Mouse (Mus musculus): Measurements from ENCODE around the gene Cops2. TPM values are rescaled to one million over a fixed set of nuclear protein-coding genes. Genes with fewer than 3 reads are reported as not detected.

Gene Cops2
- 82.2 and 114 TPM in 2 replicates for total RNA-seq (2012; rRNA removed)

DNA sequence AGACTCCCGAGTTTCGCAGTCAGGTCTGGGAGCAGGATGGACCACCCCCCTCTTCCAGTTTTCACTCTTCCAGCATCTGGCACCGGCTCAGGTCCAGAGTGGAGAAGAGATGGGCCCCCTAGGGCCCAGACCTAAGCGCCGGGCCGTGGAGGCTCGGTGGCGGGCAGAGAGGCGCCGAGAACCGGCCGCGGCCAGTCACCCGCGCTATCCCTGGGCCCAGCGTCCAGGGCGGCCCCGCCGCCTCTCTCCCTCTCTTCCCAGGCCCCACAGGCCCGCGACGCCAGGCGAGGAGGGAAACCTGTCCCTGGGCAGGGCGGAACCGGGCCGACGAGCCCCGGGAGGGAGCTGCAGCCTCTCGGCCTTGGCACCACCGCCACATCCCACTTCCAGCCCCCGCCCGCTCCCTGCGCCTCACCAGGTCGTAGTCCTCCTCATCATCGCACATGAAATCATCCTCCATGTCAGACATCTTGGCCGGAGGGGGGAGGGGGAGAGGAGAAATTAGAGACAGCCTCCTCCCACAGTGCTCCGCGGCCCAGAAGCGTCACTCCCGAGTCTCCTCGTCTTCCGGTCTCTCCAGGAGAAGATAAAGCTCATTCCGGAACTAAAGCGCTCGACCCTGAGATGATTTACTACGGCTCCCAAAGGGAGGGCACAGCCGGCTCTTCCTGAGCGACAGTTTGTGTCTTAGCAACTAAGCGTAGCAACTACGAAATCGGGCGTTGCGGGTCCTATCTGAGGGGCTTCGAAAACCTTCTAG, at the start of gene Cops2, which contains the start of gene Galk2:
Cops2 (minus strand) TSS at position 619 of the 760 bp plus-strand sequence.
Galk2 (plus strand) TSS at position 589 of the 760 bp plus-strand sequence.
- TF ChIP-seq HCFC1 (IDR thresholded peaks at IDR 0.05; ENCODE audit: borderline replicate concordance, insufficient read depth, low read length) (peak; percentile 93), MAFK (IDR thresholded peaks at IDR 0.05; ENCODE audit: insufficient read depth, low read depth, low read length) (no peak), ZC3H11A (IDR thresholded peaks at IDR 0.05; ENCODE audit: borderline replicate concordance, low read depth, low read length) (no peak), ZNF384 (IDR thresholded peaks at IDR 0.05; ENCODE audit: low read depth, low read length) (no peak), CHD2 (IDR thresholded peaks at IDR 0.05; ENCODE audit: low read depth, low read length) (peak; percentile 69; the same call in 1 of the 2 replicates)
- Histone ChIP-seq H3K36me3 (ENCODE audit: control insufficient read depth, insufficient read depth, low read length, poor library complexity, severe bottlenecking) (no peaks in the 10 kb centered on the region), H3K4me1 (ENCODE audit: control insufficient read depth in 2 of 2, insufficient read depth in 2 of 2, low read length in 2 of 2, poor library complexity in 1 of 2) (no peaks in the 10 kb centered on the region), H3K9me3 (ENCODE audit: control insufficient read depth, insufficient read depth, low read depth, low read length) (no peaks in the 10 kb centered on the region), H3K4me3 (ENCODE audit: insufficient read depth in 1 of 2, low read depth in 1 of 2, low read length in 2 of 2, poor library complexity in 1 of 2, severe bottlenecking in 1 of 2) (peak within 1 kb of the TSS; percentile 84 to 91), H3K9ac (ENCODE audit: insufficient read depth, low read depth, low read length, poor library complexity, severe bottlenecking) (peak within 1 kb of the TSS; percentile 91), H3K27ac (ENCODE audit: insufficient read depth, low read depth, low read length, poor library complexity, severe bottlenecking) (peak within 1 kb of the TSS; percentile 40; the same call in 1 of the 2 replicates)
- peak; percentile 97 for DNase-seq (ENCODE audit: low read depth, low spot score)
- in situ Hi-C loops (cut with MboI; ENCODE audit: low sequenced_read_pairs in 2 of 2, unreplicated experiment in 2 of 2) = no loop called here

DNA sequence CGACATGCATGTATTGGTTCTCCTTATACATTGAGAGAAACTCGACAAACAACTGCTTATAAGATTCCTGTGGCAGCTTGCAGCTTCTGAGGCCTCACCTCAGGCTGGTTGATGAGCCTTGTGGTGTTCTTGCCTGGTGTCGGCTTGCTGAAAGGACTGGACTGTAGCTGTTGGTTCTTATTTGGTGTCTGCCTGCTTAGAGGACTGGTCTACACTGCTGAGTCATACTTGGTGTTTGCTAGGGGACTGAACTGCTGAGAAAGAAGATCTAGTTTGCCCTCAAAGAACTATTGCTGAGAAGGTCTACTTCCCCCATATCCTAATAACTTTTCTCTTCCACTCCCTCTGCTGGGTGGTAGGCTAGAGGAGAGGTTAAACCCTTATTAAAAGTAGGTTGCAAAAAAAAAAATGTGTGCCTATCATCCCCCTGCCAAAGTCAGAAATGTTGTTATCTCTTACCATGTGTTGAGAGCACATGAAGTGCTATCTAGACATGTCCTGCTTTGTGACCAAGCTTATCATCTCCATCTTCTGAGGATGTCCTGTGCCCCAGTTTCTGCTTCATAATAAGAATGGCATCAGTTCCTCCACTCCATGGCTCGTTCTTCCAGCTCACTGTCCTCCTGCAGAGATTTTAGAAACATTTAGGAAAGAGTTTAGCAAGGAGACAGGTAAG, 48.8 kb upstream of the Cops2 start:
- Histone ChIP-seq H3K36me3 (ENCODE audit: control insufficient read depth, insufficient read depth, low read length, poor library complexity, severe bottlenecking) (no peaks in the 10 kb centered on the region), H3K27ac (ENCODE audit: insufficient read depth, low read depth, low read length, poor library complexity, severe bottlenecking) (no peak overlapping the region), H3K4me3 (ENCODE audit: insufficient read depth in 1 of 2, low read depth in 1 of 2, low read length in 2 of 2, poor library complexity in 1 of 2, severe bottlenecking in 1 of 2) (no peak overlapping the region), H3K4me1 (ENCODE audit: control insufficient read depth in 2 of 2, insufficient read depth in 2 of 2, low read length in 2 of 2, poor library complexity in 1 of 2) (no peaks in the 10 kb centered on the region), H3K9me3 (ENCODE audit: control insufficient read depth, insufficient read depth, low read depth, low read length) (no peaks in the 10 kb centered on the region), H3K9ac (ENCODE audit: insufficient read depth, low read depth, low read length, poor library complexity, severe bottlenecking) (no peak overlapping the region)
- DNase-seq (ENCODE audit: low read depth, low spot score) = no peak
- TF ChIP-seq MAFK (IDR thresholded peaks at IDR 0.05; ENCODE audit: insufficient read depth, low read depth, low read length) (no peak), CHD2 (IDR thresholded peaks at IDR 0.05; ENCODE audit: low read depth, low read length) (no peak), ZC3H11A (IDR thresholded peaks at IDR 0.05; ENCODE audit: borderline replicate concordance, low read depth, low read length) (no peak), ZNF384 (IDR thresholded peaks at IDR 0.05; ENCODE audit: low read depth, low read length) (no peak), HCFC1 (IDR thresholded peaks at IDR 0.05; ENCODE audit: borderline replicate concordance, insufficient read depth, low read length) (no peak)
- in situ Hi-C loops (cut with MboI; ENCODE audit: low sequenced_read_pairs in 2 of 2, unreplicated experiment in 2 of 2) = no loop called here

DNA sequence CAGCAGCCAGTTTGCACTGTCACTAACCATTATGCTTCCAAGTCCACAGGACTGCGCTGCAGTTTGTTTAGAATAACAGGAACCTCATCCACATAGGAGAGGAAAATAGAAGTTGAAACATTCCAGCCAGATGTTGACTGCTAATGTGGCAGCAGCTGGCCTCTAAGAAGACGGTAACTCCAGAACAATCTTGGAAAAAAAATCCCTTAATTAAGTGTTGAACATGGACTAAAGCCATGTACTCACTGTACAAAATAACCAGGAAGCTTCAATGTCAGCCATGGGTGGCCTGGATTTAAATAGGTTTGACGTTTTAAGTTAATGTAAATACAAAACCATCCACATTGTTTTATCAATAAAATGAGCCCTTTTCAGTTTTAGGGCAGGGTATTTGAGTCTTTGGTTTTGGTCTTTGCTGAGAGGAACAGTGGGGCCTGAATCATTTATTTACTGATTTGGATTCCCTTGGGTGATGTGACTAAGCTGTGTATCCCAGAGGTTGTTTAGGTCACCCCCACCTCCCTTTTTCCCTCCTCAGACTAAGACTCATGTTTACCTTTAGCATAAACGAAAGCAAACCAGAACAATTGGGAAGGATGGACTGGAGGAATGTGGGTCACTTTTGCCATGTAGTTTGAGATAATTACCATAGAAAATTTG, 47.6 kb upstream of the Cops2 start:
- Histone ChIP-seq H3K9ac (ENCODE audit: insufficient read depth, low read depth, low read length, poor library complexity, severe bottlenecking) (no peak overlapping the region), H3K9me3 (ENCODE audit: control insufficient read depth, insufficient read depth, low read depth, low read length) (no peaks in the 10 kb centered on the region), H3K4me1 (ENCODE audit: control insufficient read depth in 2 of 2, insufficient read depth in 2 of 2, low read length in 2 of 2, poor library complexity in 1 of 2) (no peaks in the 10 kb centered on the region), H3K27ac (ENCODE audit: insufficient read depth, low read depth, low read length, poor library complexity, severe bottlenecking) (no peak overlapping the region), H3K36me3 (ENCODE audit: control insufficient read depth, insufficient read depth, low read length, poor library complexity, severe bottlenecking) (no peaks in the 10 kb centered on the region), H3K4me3 (ENCODE audit: insufficient read depth in 1 of 2, low read depth in 1 of 2, low read length in 2 of 2, poor library complexity in 1 of 2, severe bottlenecking in 1 of 2) (no peak overlapping the region)
- no peak for DNase-seq (ENCODE audit: low read depth, low spot score)
- TF ChIP-seq CHD2 (IDR thresholded peaks at IDR 0.05; ENCODE audit: low read depth, low read length) = no peak
- in situ Hi-C loops (cut with MboI; ENCODE audit: low sequenced_read_pairs in 2 of 2, unreplicated experiment in 2 of 2) = no loop called here

DNA sequence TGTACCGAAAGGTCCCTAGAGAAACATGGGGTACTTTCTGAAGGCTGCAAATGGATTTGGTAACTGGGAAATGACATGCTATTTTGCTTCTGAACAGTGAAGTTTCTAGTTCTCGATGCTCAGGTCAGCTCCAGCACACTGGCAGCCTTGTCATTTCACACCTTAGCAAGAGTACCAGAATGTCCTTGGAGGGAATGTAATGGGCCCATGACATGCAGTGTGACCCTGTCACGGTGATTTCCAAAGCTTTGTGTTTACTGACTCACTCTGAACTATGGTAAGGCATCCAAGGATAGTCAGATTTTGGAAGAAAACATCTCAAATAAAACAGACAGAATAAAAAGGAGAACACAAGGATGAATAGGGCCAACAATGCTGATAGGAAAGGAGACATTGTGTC, 42.5 kb upstream of the Cops2 start:
- no peak for TF ChIP-seq CHD2 (IDR thresholded peaks at IDR 0.05; ENCODE audit: low read depth, low read length)
- TF ChIP-seq ZC3H11A (IDR thresholded peaks at IDR 0.05; ENCODE audit: borderline replicate concordance, low read depth, low read length) = no peak
- TF ChIP-seq HCFC1 (IDR thresholded peaks at IDR 0.05; ENCODE audit: borderline replicate concordance, insufficient read depth, low read length) = no peak
- TF ChIP-seq ZNF384 (IDR thresholded peaks at IDR 0.05; ENCODE audit: low read depth, low read length) = no peak
- TF ChIP-seq MAFK (IDR thresholded peaks at IDR 0.05; ENCODE audit: insufficient read depth, low read depth, low read length) = no peak
- no peaks in the 10 kb centered on the region for H3K9me3 ChIP-seq (ENCODE audit: control insufficient read depth, insufficient read depth, low read depth, low read length)
- in situ Hi-C loops (cut with MboI; ENCODE audit: low sequenced_read_pairs in 2 of 2, unreplicated experiment in 2 of 2) = no loop called here
- no peaks in the 10 kb centered on the region for H3K4me1 ChIP-seq (ENCODE audit: control insufficient read depth in 2 of 2, insufficient read depth in 2 of 2, low read length in 2 of 2, poor library complexity in 1 of 2)
- DNase-seq (ENCODE audit: low read depth, low spot score) = no peak
- no peak overlapping the region for H3K9ac ChIP-seq (ENCODE audit: insufficient read depth, low read depth, low read length, poor library complexity, severe bottlenecking)
- H3K36me3 ChIP-seq (ENCODE audit: control insufficient read depth, insufficient read depth, low read length, poor library complexity, severe bottlenecking) = no peaks in the 10 kb centered on the region
- H3K4me3 ChIP-seq (ENCODE audit: insufficient read depth in 1 of 2, low read depth in 1 of 2, low read length in 2 of 2, poor library complexity in 1 of 2, severe bottlenecking in 1 of 2) = no peak overlapping the region
- H3K27ac ChIP-seq (ENCODE audit: insufficient read depth, low read depth, low read length, poor library complexity, severe bottlenecking) = no peak overlapping the region
